Mouse (Mus musculus) embryo, embryonic 10 days (tissue): Measurements from ENCODE around the gene Slc46a3.
A peak's percentile ranks its signal among the peaks of the same experiment; 100 is the strongest.

Experiments
- DNase-seq: peaks from one replicate; pipeline ENCODE4 v3.0.0-alpha.2; 2015; ENCODE audit warnings: low spot score

The Slc46a3 gene

DNA sequence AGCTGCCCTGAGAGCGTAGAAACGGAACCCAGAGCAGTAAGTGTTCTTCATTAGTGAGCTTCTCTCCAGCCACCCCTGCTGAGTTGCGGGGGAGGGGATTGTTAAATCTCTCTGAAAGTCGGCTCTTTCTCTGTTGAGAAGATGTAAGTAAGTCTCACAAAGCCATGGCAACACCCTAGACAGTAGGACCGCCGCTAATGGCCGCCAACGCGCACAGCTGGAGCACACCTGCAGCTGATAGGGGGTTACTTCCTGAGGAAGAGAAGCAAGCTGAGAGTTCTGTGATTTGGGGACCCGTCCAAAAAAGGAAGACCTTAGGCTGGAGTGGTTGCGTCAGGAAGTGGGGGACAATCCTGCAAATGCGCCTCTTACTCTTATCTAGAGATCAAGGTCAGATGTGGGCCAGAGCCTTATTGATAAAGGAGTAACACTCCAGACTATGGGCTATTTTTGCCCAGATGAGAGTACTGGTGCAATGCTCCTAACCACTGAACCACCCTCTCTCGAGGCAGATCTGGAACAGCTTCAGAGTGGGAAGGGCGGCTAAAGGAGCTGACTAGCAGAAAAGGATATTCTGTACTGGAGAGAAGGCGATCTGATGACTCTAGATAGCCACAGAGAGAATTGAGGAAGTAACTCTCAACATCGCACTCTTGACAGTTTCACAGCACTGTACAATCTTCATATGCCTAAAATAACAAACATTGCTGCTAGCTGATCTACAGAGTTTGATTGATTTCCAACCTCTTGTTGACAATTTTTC, 1.0 kb upstream of the Slc46a3 start:
- peak; percentile 22 for DNase-seq

DNA sequence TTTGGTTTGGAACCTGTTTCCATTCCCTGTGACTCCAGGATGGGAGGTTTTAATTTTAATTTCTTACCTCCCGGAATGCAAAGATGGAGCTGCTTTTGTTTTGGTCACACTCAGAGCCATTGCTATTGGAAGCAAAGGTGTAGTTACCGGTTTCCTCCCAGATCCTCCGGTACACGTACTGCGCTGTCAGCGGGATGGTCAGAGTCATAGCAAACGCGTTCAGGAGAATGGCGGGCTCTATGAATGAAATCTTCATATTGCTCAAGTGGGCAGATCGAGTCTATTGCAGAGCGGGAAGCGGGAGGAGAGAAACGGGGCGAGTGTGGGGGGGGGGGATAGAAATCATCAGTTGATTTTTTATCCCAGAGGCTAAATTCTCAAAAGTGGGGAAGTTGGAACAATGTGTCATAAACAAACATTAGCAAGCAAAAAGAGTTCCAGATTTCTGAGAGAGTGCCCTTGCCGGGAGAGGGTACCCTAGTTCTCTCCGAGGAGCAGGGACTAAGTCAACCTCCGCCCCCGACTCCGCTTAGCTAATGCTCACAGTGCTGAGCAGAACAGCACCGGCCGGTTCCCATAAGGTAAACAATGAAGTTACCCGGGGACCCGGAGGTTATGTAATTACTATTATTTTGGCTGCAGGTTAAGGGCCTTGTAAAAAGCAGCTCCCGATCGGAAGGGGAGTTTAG, 705 bp downstream of the Slc46a3 start:
- peak; percentile 16 for DNase-seq

DNA sequence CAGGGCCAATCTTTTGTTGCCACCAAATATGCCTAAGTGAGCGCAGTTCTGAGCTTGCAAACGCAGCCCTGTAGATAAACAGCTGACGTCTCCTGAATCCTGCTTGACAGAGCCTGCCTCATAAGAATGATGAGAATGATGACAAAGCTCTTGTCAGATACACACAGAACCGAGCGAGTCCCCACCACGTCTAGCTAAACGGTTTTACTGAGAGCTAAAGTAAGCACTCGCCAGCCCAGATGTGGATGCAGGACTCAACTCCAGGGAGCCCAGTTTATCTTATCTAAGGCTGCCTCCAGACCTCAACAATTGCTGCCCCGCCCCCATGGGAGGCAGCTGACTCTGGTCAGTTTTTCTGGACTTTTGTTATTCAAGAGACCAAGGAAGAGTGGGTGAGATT, 1.5 kb downstream of the Slc46a3 start:
- DNase-seq = peak; percentile 38

DNA sequence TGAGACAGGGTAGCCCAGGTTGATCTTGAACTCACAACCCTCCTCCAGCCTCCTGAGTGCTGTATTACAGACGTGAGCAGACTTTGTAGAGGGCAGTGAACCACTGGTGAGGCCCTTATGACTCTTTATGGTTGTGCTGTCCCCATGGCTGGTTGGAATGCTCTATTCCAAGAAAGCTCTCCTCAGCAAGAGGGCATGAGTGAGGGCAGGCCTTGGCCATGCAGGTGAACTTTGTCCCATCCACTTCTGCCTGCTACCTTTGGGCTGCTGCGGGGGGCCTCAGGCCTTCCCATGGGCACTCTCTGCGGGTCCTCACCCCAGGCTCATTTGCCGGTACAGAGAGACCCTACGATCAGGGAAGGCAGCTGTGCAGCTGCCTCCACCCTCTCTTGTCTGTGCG, 1.9 kb downstream of the Slc46a3 start:
- no peak for DNase-seq

DNA sequence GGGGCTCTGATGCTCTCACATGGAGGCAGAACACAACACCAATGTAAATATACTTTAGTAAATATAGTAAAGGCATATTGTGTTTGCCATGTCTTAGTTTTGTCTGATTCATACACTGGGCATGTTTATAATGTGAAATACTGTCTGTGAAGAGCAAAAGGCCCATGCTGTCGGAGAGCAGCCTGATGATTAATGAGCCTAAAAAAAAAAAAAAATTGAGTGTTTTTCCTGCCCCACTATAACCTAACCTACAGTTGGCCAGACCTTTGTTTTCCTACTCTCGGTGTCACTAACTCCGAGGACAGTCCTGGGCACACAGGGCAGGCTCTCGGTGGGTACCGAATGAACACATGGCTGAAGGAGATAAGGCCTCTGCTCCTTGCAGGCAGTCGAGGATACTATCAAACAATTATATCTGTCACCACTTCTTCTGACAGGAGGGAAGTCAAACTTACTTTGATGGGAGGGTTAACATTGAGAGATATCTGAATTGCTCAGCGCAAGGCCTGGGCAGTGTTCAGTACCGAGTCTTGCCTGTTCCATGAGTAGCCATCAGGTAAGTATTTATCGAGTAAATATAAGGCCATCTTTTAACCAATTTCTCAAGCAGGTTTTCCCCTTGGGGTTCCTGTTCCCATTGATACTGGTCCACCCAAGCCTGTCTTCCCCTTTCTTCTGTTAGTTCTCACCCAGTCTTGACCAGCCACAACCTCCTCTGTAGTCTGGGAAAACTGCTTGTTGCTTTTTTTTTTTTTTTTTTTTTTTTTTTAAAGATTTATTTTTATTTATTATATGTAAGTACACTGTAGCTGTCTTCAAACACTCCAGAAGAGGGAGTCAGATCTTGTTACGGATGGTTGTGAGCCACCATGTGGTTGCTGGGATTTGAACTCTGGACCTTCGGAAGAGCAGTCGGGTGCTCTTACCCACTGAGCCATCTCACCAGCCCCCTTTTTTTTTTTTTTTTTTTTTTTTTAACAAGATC, 6.0 kb downstream of the Slc46a3 start:
- DNase-seq = no peak

DNA sequence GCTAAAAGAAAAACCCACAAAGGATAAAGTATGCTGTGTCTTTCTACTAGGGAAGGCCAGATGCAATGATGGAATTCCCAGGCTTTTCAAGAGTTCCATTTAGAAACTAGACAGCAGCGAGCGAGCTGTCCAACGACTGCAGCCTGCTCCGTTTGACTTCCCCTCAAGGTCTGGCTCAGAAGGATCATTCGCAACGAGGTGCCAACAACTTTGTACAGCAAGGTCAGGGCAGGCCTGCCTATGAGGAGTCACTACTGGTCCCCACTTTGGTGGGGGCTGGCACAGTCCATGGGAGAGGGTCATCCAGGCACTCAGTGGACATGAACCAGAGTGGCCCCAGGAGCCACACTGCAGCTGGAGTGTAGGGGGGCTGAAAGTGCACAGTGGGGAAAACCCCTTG, 11.0 kb downstream of the Slc46a3 start:
- no peak for DNase-seq

DNA sequence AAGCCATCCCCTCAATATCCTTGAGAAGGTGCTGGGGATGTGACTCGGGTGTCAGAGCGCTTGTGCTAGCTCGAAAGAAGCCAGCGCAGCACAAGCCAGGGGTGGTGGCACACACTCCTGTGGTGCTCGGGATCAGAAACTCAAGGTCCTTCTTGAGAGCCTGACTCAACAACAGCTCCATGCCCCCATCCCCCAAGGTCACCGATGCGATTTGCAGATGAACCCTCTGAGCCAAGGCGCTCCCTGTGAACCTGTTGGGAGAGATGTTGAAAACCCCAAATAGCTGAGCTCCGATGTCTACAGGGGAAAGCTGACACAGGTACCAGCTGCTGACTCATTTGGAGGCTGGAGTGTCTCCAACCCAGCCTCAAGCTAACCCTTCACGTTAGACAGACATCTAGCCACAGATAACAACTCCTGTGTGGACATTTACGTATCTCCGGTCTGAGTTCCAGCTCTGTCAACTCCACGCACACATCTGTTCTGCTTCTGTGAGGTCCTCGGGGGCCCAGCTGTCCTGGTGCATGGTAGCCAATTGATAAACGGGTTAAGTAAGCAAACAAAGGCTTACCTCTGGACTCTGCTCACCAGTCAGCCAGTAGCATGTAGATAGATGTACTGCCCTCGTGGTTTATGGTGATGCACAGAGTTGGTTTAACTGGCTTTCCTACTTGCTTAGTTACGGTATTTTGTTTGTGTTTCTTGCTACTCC, 14.5 kb downstream of the Slc46a3 start:
- no peak for DNase-seq

DNA sequence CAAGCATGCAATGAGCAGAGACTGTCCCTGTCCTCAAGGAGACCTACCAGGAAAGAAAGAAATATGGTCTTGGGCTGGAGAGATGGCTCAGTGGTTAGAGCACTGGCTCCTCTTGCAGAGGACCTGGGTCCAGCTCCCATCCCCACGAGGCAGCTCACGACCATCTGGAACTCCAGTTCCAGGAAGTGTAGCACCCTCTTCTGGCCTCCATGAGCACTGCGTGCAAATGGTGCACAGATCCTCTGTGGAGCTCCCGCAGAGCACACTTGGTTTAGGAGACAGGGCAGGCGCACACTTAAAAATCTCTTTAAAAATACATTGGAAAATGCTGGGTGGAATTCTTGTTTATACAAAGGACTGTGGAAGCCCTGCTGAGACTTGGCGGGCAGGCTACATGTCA, 17.1 kb downstream of the Slc46a3 start:
- DNase-seq = no peak

DNA sequence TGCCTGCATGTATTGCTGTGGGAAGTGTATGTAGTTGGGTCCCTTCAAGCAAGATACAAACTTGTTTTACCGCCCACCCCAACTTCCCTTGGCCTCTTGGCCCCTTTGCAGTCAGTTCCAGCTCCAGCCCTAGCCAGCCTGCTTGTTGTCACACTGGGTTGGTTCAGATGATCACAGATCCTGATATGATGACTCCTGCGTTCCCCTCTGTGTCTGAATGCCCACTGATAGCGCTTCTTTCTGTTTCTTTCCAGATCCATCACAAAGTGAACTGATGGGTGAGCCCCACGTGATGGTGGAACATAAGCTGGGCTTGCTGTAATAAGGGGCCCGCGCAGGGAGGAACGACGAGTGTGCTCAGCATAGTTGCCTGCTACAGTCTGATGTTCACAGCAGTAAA, 19.4 kb downstream of the Slc46a3 start:
- DNase-seq = no peak

DNA sequence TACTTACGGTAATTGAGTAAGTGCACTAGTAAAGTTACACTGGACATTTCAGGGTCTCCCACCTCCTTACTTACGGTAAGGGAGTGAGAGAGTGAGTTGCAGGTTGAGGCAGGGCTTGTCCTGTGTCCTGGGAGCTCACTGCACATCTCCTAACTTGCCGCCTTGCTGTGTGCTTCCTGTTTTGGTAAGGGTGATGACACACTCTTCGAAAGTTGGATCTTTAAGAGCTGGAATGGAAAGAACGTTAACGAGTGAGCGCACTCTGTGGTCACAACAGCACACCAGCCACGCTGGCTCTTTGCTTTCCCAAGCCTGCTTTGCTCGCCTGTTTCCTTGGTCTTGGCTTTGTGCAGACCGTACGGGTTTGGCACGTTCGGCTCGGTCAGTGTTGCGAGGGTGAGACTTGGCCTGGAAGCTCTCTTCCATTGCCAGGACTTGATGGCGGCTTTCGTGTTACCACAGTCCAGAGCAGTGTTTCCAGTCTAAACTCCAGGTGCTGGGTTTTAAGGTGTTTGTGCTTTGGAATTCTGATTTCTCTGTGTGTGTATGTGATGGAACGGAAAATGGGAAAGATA, 20.0 kb downstream of the Slc46a3 start:
- no peak for DNase-seq

DNA sequence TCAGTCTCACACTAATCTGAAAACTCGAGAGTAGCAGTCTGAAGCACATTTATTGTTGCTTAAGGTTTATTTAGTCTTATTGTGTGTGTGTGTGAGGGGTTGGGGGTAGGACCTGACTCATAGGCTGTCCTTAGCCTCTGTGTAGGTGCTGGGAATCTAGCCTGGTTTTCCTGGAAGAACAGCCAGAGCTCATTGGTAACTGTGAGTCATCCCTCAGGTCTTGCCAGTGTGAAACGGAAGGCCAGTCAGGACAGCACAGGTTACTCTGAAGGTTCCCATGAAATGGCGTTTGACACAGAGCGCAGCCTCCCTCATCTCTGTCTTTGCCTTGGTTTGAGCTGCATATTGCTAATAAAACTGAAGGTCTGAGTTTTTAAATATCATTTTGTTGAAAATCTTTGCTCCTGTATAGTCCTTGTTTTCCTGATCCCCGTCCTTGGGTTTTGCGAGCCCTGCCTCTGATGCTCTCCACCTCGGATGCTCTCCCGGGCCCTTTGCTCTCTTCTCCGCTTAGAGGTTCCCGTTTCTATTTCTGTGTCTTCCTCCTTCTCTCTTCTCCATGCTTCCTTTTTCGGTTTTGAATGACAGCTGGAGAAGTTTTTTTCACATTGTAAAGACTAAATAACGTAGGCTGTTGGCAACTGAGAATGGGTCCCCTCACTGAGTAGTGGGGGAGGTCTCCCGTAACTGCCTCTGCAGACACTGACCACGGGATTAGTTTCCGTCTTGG, 23.4 kb downstream of the Slc46a3 start:
- no peak for DNase-seq

DNA sequence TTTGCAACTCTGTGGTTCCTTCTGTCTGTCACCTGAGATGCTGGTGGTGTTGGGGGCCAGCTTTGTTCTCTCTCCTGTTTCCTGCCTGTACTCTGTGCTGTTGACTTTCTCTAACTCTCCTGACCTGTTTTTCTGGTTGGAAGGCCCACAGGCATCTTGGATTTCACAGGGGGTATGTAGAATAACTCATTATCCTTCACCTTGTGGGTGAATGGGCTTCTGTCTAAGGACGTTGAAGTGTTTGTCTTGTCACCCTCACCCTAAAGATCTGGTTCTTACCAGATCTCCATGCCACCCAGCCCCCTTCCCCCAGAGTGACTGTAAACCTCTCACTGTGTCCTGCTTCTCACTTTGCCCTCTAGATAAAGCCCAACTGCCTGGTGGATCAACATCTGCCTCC, 24.3 kb downstream of the Slc46a3 start:
- DNase-seq = no peak

DNA sequence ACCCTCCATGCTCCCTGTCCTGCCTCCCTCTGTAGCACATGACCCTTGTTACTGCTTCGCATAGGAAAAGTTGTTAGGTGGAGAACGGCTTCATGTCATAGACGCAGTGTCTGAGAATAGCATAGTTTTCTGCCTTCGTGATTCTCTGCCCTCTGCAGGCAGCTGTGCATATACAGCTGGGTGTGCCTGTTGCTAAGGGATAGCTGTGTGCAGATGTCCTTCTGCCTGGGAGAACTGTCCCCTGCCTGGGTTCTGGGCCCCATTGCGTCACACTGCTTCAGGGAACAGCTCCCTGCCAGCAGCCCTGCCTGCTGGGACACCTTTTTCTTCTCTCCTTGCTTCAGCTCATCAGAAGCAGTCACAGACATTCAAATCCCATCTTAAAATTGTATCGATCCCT, 25.0 kb downstream of the Slc46a3 start:
- DNase-seq = no peak

DNA sequence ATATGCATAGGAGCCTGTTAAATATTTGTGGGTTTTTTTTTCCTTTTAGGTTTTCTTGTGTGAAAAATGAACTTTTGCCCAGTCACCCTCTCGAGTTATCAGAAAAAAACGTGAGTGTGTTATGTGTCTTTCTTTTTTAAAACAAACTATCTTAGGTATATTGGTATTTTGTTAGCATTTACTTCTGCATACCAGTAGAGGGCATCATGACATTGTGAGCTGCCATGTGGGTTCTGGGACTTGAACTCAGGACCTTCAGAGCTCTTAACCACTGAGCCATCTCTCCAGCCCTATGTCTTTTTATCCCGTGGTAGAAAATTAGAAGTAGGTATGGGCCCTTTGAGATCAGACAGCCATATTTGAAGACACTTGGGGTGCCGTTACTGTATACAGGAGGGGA, 25.9 kb downstream of the Slc46a3 start:
- no peak for DNase-seq

DNA sequence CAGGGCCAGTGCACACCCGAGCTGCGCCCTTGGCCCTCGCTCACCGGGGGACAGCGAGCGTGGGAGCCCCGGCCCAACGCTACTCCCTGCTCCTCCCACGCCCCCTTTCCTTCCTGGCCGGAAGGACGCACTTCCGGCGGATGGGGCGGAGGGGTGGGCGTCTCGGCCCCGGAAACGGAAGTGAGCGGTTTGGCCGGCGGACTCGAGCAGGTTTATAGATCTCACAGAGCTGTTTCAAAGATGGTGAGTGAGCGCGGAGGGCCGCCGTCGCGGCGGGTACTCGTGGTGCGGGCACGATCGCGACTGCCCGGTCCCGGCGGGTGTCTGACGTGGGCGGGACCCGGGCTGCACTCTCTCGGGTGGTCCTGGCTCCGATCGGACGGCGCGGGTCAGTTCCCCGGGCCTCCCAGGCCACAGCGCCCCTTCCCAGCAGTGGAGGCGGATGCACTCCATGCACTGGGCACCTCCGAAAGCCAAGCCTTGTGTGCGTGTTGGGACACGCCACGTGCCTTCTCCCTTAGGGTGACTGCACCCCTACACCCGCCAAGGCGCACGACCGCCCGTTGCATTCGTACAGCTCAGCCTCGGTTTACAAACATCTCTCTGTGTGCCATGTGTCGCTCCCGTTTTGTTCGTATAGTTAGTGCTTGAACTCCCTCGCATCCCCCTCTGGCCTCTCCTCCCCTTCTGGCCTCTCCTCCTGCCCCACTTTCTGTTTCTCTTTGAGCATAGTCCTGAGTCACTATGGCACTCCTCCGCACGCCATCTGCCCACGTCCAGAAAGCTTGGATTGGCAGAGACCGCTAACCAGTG, 34.0 kb downstream of the Slc46a3 start, which contains the start of gene Pomp:
Pomp (plus strand) TSS at position 13 of the 813 bp plus-strand sequence.
- peak; percentile 93 for DNase-seq

DNA sequence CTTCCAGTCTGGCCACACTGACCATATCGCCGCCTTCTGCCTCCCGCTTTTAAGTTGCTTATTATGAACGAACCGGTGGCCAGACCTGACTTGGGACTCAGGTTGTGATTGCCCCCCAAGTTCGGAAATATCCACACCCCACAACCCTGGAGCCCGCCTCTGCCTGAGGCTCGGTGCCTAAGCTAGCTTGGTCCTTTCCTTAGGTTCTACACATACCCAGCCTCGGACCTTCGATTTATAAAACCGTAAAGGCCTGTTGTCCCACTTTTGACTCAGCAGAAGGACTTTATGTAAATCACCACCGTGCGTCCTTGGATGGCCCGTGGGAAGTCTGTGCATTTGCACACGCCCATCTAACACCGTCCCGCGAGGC, 34.6 kb downstream of the Slc46a3 start:
- no peak for DNase-seq

DNA sequence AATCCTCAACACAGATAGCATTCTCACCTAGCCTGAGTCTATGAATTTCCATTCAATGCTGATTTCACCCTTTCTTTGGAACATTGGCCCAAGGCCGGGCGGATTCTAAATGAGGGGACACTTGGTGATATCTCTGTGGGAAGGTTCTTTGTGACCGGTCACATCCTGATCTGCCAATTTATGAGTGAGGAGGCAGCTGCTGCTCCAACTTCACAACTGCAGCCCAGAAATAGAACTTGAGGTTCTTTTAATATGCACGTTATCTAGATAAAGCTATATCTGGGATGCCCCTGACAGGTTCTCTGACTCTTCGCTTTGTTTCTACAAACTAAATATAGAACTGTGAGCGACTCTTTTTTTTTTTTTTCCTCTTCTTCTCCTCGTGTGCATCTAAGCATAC, 44.4 kb downstream of the Slc46a3 start:
- DNase-seq = no peak

DNA sequence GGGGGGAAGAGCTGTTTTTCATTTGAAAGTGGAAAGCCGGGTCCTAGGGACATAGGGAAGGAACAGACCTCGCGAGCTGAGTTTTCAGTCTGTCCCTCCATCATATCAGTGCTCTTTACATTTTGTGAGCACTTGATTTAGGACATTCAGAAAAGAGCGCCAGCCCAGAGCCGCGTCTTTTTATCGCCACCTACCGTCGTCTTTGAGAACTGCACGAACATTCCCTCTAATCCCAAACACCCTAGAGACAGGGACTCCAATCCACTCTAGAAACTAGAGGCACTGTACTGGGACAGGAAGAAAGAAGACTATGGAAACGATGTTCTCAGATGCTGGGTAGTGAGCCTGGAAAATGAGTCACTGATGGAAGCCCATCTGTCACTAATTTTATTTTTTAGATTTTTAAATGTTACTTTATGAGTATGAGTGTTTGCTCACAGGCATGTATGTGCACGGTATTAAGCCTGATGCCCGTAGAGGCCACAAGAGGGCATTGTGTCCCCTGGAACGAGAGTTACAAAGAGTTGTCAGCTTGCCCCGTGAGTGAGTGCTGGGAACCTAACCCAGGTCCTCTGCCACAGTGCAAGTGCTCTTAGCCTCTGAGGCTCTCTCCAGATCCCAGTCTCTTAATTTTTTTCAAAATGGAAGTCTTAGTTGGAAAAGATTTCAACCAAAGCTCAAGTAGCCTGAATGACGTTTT, 46.3 kb downstream of the Slc46a3 start:
- peak; percentile 79 for DNase-seq

DNA sequence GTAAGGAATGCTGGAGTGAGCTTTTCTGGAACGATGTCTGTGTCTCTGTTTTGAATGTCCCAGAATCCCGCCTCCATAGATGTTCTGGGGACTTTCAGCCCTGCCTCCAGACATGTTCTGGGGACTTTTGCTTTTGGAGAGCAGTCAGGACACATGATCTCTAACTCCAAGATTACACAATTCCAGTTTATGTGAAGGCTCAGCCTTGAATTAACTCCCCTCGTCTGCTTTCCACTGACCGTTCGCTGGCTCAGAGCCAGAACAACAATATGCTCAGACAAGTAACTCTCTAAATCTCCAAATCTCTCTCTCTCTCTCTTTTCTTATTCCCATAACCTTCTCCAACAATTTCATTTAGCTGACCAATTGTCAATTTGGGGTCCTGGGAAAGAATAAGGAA, 47.3 kb downstream of the Slc46a3 start:
- no peak for DNase-seq
